Mouse (Mus musculus) 3T3-L1 (cell line): ENCODE measurements around the gene Ube2z.
A peak's percentile ranks its signal among the peaks of the same experiment; 100 is the strongest.

ENCODE experiments used
- DNase-seq: peaks from one replicate; pipeline ENCODE4 v3.0.0-alpha.2; 2015; ENCODE audit warnings: low read depth, low spot score

Ube2z gene

GRCm38 (mm10) chr11:96006852-96007515, 58.2 kb downstream of the Ube2z start:
- no peak for DNase-seq

- DNase-seq: peak; percentile 34
These were observed 58.8 kb downstream of the Ube2z start for GRCm38 (mm10) chr11:96006367-96006851.

- peak; percentile 70 for DNase-seq
These were observed 59.6 kb downstream of the Ube2z start, which contains the start of gene Igf2bp1 for GRCm38 (mm10) chr11:96005403-96006271. Gene Igf2bp1, minus strand, starts transcription at chr11:96005940.

GRCm38 (mm10) chr11:96004793-96005402, 60.3 kb downstream of the Ube2z start:
- DNase-seq: peak; percentile 42

- DNase-seq: peak; percentile 56
These were observed 61.0 kb downstream of the Ube2z start for GRCm38 (mm10) chr11:96003969-96004792.

- no peak for DNase-seq
These were observed 61.9 kb downstream of the Ube2z start for GRCm38 (mm10) chr11:96003100-96003900.
